Mouse (Mus musculus): ENCODE measurements at regions not wholly inside any gene's neighbourhood (a gene's known extent, or its start where the extent isn't known, plus 50 kb on each side); places are given as distances from the start of the nearest gene placed in this dataset. TPM values are rescaled to one million over a fixed set of nuclear protein-coding genes. Genes with fewer than 3 reads are reported as not detected.

Small RNA genes lying in the stretch of these regions (microRNA-seq; reads per million reads assigned to microRNA genes)
- not detected for gene Gm26190 (ENCODE audit: borderline number of aligned reads)

Data from embryonic facial prominence, embryonic 14.5 days (tissue).